Mouse (Mus musculus): ENCODE results near the gene Mcrip1.
"Not testable (repeated sequence)": the region's sequence is repeated elsewhere in the genome, so short reads cannot be mapped to it uniquely, and the experiment has no call there.

The Mcrip1 gene

GRCm38 (mm10) chr11:120542376-120542775 is 7.2 kb downstream of the Mcrip1 start:
- DNase-seq (ENCODE audit: low spot score) = no peak

DNA sequence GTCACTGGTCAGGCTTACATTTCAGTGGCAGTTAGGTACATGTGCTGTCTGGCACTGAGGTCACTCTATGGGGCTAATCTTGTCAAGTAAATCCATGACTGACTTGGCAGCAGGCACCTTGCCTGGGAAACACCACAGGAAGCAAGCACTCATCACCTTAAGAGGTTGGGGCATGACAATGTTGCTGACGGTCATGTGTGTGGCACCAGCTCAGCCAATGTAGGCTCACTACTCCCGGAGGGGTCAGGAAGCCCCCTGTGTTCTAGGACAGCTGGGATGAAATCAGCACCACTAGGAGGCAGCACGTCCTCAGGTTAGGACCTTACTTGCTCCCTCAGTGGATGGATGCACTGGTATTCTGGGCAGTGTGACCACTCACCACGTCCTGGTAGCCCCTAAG is 7.6 kb downstream of the Mcrip1 start:
- DNase-seq (ENCODE audit: low spot score) = peak; percentile 51

DNA sequence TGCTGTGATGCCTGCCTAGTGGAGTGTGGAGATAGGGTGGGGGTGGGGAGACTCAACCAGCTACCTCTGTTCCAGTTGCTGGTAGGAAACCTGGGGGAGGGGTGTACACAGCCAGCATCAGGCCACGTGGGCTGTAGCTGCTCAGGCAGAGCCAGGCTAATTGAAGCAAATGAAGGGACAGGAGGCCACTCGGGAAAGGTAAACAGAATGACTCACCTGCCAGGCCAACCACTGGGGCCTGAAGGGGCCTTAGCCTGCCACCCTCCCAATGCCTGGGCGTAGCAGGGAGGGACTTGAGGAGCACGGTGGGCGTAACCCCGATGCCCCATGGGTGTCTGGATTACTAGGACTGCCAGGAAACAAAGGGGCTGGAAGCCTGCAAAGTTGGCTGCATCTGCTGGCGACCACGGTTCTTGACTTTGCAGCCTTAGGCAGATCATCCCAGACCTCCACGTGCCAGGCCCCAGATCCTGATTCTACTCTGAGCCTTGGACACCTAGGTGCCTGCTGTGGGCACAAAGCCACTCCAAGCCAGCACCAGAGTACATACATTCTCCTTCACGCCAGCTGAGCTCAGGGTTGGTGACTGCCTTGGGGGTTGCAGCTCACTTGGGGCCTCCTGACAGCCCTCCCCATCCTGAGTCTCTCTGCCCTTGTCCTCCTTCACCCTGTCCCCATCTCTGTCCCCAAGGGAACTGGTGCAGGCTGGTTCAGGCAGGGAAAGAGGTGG is 10.1 kb downstream of the Mcrip1 start:
- peak; percentile 82 for DNase-seq (ENCODE audit: low spot score)

- DNase-seq (ENCODE audit: low spot score) = no peak
Measured at GRCm38 (mm10) chr11:120538955-120539284, 10.6 kb downstream of the Mcrip1 start.

- DNase-seq (ENCODE audit: low spot score) = peak; percentile 90
Measured at GRCm38 (mm10) chr11:120538485-120538884, 11.0 kb downstream of the Mcrip1 start.

DNA sequence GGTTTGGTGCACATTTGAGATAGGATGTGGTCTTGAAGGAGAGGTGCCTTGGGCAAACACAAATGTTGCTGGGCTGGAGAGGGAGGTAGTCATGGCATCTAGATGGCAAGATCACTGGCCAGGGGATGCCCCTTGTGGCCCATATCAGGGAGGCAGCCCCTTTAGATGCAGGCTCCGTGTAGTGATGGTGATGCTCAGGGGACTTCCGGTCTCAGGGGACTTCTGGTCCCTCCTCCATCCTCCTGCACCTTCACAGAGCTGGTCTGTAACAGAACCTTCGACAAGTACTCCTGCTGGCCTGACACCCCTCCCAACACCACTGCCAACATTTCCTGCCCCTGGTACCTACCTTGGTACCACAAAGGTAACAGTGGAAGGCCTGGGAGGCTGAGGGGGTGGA is 13.7 kb downstream of the Mcrip1 start:
- no peak for DNase-seq (ENCODE audit: low spot score)

DNA sequence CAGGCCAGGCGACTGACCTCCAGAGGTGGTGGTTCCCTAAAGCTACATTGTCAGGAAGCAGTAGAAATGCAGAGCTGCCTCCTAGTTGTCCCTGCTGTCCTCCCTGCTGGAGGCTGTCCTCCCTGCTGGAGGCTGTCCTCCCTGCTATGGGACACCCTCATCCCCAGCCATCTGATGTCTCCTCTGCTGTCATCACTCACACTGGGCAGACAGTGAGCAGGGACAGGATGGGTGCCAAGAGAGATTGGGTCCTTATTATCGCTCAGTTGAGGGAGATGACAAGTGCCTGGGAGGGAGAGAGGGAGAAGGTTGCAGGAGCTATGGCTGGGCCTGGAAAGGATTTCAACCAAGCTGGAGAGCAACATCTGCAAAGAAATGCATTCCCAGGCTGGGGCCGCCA is 14.4 kb downstream of the Mcrip1 start:
- peak; percentile 35 for DNase-seq (ENCODE audit: low spot score)

- no peak for DNase-seq (ENCODE audit: low spot score)
Measured at GRCm38 (mm10) chr11:120534093-120534492, 15.4 kb downstream of the Mcrip1 start.

DNA sequence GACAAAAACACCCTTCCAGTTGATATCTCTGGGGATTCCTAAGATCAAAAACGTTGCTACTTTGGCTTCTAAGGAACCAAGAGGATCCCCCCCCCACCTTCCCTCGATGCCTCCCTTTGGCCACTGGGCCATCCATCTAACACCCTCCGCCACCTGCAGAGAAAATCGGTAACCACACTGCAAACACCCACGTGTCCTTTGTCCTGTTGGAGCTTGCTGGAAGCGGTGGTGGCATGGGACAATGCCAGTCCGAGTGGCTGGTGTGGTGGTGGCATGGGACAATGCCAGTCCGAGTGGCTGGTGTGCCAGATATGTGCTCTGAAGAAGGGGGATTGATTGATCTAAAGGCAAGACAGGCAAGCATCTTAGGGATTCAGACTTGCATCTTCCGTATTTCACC is 17.9 kb downstream of the Mcrip1 start:
- no peak for DNase-seq (ENCODE audit: low spot score)

GRCm38 (mm10) chr11:120530085-120530964 is 19.2 kb downstream of the Mcrip1 start, which contains the start of gene Gcgr:
Gene Gcgr, plus strand, starts transcription at chr11:120530699.
- DNase-seq (ENCODE audit: low spot score) = no peak

GRCm38 (mm10) chr11:120528903-120529302 is 20.6 kb downstream of the Mcrip1 start:
- DNase-seq (ENCODE audit: low spot score) = no peak

DNA sequence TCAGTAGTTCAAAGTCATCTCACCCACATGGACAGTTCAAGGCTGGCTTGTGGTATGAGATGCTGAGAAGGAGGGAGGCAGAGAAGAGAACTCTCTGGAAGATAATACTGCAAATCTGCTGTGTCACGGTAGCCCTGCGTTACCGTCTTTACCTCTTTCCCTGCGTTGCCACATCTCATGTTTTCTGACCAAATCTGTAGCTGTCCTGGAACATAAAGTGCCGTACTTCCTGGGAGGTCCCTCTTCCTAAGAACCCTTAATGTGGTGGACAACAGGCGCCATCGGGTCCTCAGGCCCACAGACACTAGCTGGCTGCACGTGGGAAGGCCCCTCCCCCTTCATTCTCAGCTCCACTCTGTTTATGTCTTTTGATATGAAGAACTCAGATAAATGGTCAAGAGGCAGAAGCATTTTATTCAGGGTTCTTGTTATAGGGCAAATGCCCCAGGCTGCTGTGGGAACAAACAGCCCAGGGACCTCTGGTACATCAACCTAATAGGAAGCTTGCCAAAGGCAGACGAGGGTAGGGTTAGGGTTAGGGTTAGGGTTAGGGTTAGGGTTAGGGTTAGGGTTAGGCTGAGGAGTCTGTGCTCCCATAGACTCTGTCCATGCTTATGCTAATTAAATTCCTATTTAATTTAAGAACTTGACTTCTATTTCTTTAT is 21.7 kb downstream of the Mcrip1 start:
- DNase-seq (ENCODE audit: low spot score) = no peak

GRCm38 (mm10) chr11:120525959-120526358 is 23.6 kb downstream of the Mcrip1 start:
- no peak for DNase-seq (ENCODE audit: low spot score)

DNA sequence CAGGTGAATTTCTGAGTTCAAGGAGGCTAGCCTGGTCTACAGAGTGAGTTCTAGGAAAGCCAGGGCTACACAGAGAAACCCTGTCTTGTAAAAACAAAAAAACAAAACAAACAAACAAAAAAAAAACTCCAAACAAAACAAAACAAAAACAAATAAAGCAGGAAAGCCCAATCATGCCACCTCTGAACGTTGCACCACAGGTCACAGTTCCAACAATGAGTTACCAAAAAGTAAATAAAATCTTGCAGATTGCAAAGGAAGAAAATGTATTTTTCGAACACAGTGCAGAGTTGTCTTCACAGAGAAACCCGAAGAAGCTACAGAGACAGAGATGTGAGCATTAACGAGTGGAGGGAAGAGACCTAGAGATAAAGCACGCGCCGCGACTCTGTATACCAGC is 26.9 kb downstream of the Mcrip1 start:
- no peak for DNase-seq (ENCODE audit: low spot score)

- DNase-seq (ENCODE audit: low spot score) = peak; percentile 99
Measured at GRCm38 (mm10) chr11:120520967-120521540, 28.5 kb downstream of the Mcrip1 start.

- DNase-seq (ENCODE audit: low spot score) = peak; percentile 59
Measured at GRCm38 (mm10) chr11:120520498-120520897, 29.0 kb downstream of the Mcrip1 start.

- DNase-seq (ENCODE audit: low spot score) = peak; percentile 93
Measured at GRCm38 (mm10) chr11:120519738-120520137, 29.8 kb downstream of the Mcrip1 start.

DNA sequence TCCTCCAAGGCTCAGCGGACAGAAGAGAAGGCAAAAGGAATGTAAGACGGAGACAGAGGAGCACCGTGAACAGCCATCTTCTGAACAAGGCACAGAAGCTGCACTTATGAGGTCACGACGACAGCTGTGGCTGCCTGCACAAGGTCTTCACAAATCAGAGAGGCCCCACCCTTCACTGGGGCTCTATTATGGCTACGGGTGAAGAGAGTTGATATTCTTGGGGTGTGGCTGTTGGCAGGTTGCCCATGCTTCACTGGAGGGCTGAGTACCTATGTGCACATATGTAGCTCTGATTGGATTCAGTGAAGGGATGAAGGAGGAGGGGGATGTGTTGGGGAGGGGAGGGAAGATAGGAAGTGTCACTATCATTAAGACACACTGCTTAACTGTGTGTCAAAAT is 31.0 kb downstream of the Mcrip1 start:
- peak; percentile 46 for DNase-seq (ENCODE audit: low spot score)

DNA sequence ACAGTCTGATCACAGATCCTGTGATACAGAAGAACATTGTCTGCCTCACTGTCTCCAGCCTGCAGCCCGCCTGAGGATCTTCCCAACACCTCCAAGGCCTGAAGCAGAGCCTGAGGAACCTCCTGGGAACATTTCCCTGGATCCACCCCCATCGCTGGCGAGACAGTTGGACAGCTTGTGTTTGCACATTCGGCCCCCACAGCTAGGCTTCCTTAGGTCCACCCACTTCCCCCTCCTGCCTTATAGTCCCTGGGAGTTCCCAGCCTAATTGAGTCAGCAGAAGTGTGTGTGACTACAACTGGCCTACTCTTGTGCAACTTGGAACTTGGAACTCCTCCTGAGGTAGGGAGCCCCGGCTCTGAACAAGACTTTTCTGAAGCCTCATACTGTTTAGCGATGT is 31.5 kb downstream of the Mcrip1 start:
- DNase-seq (ENCODE audit: low spot score) = peak; percentile 52

- no peak for DNase-seq (ENCODE audit: low spot score)
Measured at GRCm38 (mm10) chr11:120517147-120517546, 32.4 kb downstream of the Mcrip1 start.

GRCm38 (mm10) chr11:120515611-120516010 is 33.9 kb downstream of the Mcrip1 start:
- DNase-seq (ENCODE audit: low spot score) = peak; percentile 88

GRCm38 (mm10) chr11:120514262-120514661 is 35.3 kb downstream of the Mcrip1 start:
- not testable (repeated sequence) for DNase-seq (ENCODE audit: low spot score)
